Mouse (Mus musculus): ENCODE data around the gene Dusp6. TPM values are rescaled to one million over a fixed set of nuclear protein-coding genes. Genes with fewer than 3 reads are reported as not detected.

The Dusp6 gene
- polyA plus RNA-seq, 1 experiment from 2014 or later, result 41.3 TPM

GRCm38 (mm10) chr10:99317057-99317456, 54.0 kb downstream of the Dusp6 start:
- Histone ChIP-seq H3K27me3 (ENCODE audit: control insufficient read depth, insufficient read depth, low read length) (no peaks in the 10 kb centered on the region), H3K9ac (ENCODE audit: low read depth, low read length) (no peak overlapping the region), H3K4me2 (replicated peaks; ENCODE audit: low read depth, low read length) (no peak overlapping the region), H3K4me1 (replicated peaks; ENCODE audit: control insufficient read depth, insufficient read depth, low read length) (no peaks in the 10 kb centered on the region), H3K36me3 (ENCODE audit: control insufficient read depth, insufficient read depth, low read length) (no peaks in the 10 kb centered on the region), H3K4me3 (ENCODE audit: low read depth, low read length) (no peak overlapping the region), H3K27ac (ENCODE audit: low read depth, low read length) (no peak overlapping the region), H3K9me3 (ENCODE audit: control insufficient read depth, low read length) (no peaks in the 10 kb centered on the region)
- DNase-seq (ENCODE audit: low spot score), result no peak
- no peak for ATAC-seq (ENCODE audit: low FRiP score)

Other genes starting within 250 kb of the Dusp6 start
- 26.5 and 34.1 TPM in 2 replicates for gene Poc1b, start 156.2 kb upstream of the Dusp6 start, polyA plus RNA-seq (2014; fragmentation: Nextera tagmentation; extraction: Ambion mirVana)
- gene Galnt4, start 155.1 kb upstream of the Dusp6 start, polyA plus RNA-seq (2014; fragmentation: Nextera tagmentation; extraction: Ambion mirVana), result 4.2 and 4.7 TPM in 2 replicates
- gene Phxr2, start 136.9 kb upstream of the Dusp6 start, polyA plus RNA-seq (2014; fragmentation: Nextera tagmentation; extraction: Ambion mirVana), result not detected in 2 replicates